Mouse (Mus musculus) olfactory bulb, adult 2 months (tissue): ENCODE data around the gene Syt1. TPM values are rescaled to one million over a fixed set of nuclear protein-coding genes. Genes with fewer than 3 reads are reported as not detected.

ENCODE experiments used
- H3K27ac ChIP-seq: fragments of 200-500 bp; 2 replicates; pipeline ENCODE4 v1.5.1; 2012; ENCODE audit warnings: low read depth, low read length; ENCODE audit not compliant: insufficient read depth
- H3K4me1 ChIP-seq: fragments of 200-500 bp; 2 replicates; pipeline ENCODE4 v1.6.1; 2012; ENCODE audit warnings: low read length; ENCODE audit not compliant: control insufficient read depth, insufficient read depth
- H3K4me3 ChIP-seq: fragments of 200-500 bp; 2 replicates; pipeline ENCODE4 v1.5.1; 2012; ENCODE audit warnings: mild to moderate bottlenecking, low read depth, low read length, moderate library complexity; ENCODE audit not compliant: insufficient read depth
- CTCF ChIP-seq: fragments of 200-500 bp; IDR thresholded peaks from 2 replicates; pipeline ENCODE4 v1.5.1; 2012; ENCODE audit warnings: low read depth, mild to moderate bottlenecking, low read length, moderate library complexity; ENCODE audit not compliant: insufficient read depth
- POLR2A ChIP-seq: fragments of 200-500 bp; IDR thresholded peaks from 2 replicates; pipeline ENCODE4 v1.6.1; 2012; ENCODE audit warnings: mild to moderate bottlenecking, low read depth, low read length, moderate library complexity; ENCODE audit not compliant: insufficient read depth
- WGBS: fragments of 180-500 bp; shearing (Covaris S2); methylation state at CpG from one replicate; pipeline ENCODE4 v1.1.7; 2018; 5-methylcytosine and 5-hydroxymethylcytosine counted together
- polyA plus RNA-seq: library from polyadenylated mRNA; stranded (reverse); fragments of >200 nt; gene quantifications from 2 replicates; pipeline ENCODE4 v1.2.4, GENCODE M21; 2012; ENCODE audit warnings: low replicate concordance; ENCODE audit not compliant: missing spikeins, insufficient read depth, insufficient read length

Syt1 gene
- polyA plus RNA-seq, 1 experiment = 384 TPM

DNA sequence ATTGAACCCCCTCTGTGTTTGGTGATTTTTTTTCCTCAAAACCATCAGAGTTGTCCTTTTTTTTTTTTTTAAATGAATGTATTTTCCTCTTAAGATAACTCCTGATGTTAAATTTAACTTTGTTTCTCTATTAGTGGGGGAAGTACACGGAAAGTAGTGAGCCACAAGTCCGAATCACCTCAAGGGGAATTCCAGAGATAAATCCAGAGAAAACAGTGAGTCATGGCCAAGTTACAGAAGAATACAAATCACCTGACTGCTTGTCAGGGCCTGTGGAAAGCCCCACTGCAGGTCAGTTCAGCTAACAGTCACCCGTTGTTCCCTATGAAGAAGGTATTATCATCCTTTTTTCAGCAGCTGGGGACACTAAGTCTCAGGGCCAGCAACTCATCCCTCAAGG lies 472.2 kb downstream of the Syt1 start:
- Histone ChIP-seq H3K4me3 (no peak overlapping the region), H3K4me1 (no peaks in the 10 kb centered on the region), H3K27ac (no peak overlapping the region)
- TF ChIP-seq CTCF (no peak), POLR2A (no peak)
- 56% methylated on average over 3 of the region's 3 CpGs for WGBS

DNA sequence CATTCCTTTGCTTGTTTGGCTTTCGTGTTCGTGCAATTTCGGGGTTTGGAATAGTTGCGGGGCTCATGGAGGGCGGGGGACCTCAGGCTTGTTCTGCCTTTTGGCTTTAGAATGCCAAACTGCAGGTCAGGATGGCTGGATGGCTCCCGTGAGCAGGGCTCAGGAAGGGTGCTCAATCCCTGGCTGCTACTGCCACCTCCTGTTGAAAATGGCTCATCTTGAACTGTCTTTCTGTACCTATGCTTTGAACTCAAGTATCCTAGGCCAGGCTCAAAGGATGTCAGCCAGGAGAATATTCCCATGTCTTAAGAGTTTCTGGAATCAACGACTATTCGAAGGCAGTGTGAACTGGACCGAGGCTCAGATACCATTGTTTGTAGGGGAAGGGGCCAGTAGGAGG lies 473.1 kb downstream of the Syt1 start:
- WGBS = 77% methylated on average over 9 of the region's 9 CpGs
- H3K27ac ChIP-seq = no peak overlapping the region
- no peaks in the 10 kb centered on the region for H3K4me1 ChIP-seq
- H3K4me3 ChIP-seq = no peak overlapping the region
- TF ChIP-seq CTCF = no peak
- no peak for TF ChIP-seq POLR2A

DNA sequence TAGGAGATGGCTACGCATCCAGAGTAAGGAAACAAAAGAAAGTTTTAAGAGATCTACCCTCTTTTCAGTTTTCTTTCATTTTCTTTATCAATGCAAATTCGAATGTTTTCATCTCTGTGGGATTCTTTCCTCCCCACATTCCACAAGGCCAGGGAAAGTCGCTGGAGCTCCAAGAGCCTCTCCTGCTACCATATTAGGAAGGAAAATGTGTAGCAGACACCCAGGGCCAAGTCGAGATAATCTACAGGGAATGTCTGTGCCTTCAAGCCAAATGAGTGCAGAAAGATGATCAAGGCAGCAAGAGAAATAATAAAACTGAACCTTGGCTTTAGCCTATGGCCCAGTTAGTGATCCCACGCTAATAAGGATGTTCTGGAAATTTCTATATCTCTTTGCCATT lies 474.9 kb downstream of the Syt1 start:
- H3K4me1 ChIP-seq = no peaks in the 10 kb centered on the region
- no peak overlapping the region for H3K4me3 ChIP-seq
- TF ChIP-seq POLR2A (no peak), CTCF (no peak)
- no peak overlapping the region for H3K27ac ChIP-seq
- 61% methylated on average over 5 of the region's 5 CpGs for WGBS

DNA sequence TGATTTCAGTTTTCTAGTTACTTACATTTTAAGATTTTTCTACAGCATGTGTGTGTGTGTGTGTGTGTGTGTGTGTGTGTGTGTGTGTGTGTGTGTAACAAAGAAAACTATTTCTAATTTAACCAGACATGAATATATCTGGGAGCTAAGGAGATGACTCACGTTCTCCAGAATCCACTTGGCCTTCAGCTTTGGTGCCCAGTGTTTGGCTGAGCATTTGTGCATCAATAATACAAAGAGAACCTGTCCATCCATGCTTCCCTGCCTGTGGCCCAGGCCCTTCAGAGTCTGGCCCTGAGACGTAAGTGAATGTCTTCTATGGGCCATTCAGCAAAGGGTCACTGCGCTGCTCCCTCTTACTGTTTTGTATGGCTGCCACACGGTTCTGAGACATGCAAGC lies 476.7 kb downstream of the Syt1 start:
- H3K4me3 ChIP-seq = no peak overlapping the region
- H3K27ac ChIP-seq = no peak overlapping the region
- 76% methylated on average over 4 of the region's 4 CpGs for WGBS
- 0 out of 2 replicates have a peak, but pooled peaks cover 2% of the 10 kb centered on the region for H3K4me1 ChIP-seq
- TF ChIP-seq POLR2A (no peak), CTCF (no peak)

DNA sequence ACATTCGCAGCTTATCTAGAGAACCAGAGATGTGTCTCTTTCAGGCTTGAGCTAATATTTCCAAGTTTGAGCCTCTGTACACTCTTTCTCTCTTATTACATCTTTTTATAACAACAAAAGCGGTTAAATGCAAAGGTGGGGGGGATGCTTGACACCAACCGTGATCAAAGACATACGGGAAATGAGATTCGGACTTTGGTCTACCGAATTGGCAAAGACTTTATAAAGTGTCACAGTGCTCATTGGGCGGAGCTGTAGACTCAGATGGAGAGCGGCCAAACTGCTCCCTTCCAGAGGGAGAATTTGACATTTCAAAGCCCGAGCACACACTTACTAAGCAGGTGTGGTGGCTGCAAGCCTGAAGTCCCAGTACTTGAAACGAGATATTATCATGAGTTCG lies 477.9 kb downstream of the Syt1 start:
- no peak overlapping the region for H3K4me3 ChIP-seq
- peaks cover 8% of the 10 kb centered on the region; the same call in 1 of the 2 replicates for H3K4me1 ChIP-seq
- no peak for TF ChIP-seq POLR2A
- TF ChIP-seq CTCF = no peak
- no peak overlapping the region for H3K27ac ChIP-seq
- 80% methylated on average over 11 of the region's 11 CpGs for WGBS

DNA sequence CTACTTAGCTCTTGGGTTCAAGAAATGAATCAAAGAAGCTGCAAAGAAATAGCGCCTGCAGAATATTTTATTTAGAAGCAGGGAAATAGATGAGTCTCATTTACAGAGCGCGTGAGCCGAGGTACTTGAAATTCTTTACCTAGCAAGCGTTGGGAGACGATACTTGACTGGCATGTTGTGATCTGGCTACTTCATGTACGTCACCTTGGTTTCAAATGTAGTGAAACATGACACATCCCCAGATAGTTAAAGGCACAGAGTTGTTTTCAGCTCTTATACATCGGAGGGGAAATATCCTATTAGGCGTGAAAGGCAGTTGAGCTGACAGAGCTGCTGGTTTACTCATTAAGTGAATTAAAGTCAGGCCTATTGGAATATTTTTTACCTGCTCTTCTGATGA lies 478.5 kb downstream of the Syt1 start:
- peaks cover 8% of the 10 kb centered on the region; the same call in 1 of the 2 replicates for H3K4me1 ChIP-seq
- no peak overlapping the region for H3K27ac ChIP-seq
- no peak overlapping the region for H3K4me3 ChIP-seq
- TF ChIP-seq POLR2A (no peak), CTCF (no peak)
- 89% methylated on average over 9 of the region's 9 CpGs for WGBS

DNA sequence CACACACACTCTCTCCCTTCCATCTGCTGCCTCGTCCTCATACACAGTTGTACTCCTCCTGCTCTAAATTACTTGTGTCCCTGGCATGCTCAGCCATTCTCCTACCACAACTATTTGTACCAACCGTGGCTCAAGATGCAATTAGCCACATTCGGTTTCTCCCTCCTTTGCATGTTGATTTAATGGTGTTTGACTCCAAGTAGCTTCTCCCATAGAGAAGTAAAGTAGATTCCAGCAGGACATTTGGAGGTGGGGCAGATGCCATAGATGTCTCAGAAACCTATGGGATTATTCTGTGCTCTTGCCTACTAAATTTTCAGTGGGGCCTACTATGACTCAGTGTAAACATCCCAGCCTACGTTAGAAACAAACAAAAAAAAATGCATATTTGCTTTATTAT lies 479.1 kb downstream of the Syt1 start:
- WGBS = 36% methylated on average over 4 of the region's 4 CpGs
- H3K4me1 ChIP-seq = peaks cover 8% of the 10 kb centered on the region; the same call in 1 of the 2 replicates
- H3K27ac ChIP-seq = no peak overlapping the region
- TF ChIP-seq POLR2A (no peak), CTCF (no peak)
- H3K4me3 ChIP-seq = no peak overlapping the region

DNA sequence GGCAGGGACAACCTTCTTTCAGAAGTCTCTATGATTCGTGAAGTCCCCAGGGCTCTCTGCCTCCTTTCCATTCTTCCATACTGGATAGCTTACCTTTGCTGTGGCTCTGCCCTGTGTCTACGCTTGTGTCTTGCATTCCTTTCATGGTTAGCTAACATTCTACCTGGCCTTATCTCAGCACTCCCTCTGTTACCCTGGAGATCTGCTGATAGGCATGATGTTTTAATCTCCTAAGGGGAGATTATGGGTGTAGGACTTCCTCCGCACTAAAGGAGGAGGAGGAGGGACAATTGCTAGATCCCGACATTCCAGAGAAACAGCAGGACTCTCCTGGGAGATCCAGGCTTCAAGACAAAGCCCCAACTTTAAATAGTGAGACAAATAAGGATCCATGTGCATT lies 479.7 kb downstream of the Syt1 start:
- Histone ChIP-seq H3K4me3 (no peak overlapping the region), H3K27ac (no peak overlapping the region), H3K4me1 (peaks cover 8% of the 10 kb centered on the region; the same call in 1 of the 2 replicates)
- TF ChIP-seq CTCF (no peak), POLR2A (no peak)
- WGBS = 56% methylated on average over 4 of the region's 4 CpGs

DNA sequence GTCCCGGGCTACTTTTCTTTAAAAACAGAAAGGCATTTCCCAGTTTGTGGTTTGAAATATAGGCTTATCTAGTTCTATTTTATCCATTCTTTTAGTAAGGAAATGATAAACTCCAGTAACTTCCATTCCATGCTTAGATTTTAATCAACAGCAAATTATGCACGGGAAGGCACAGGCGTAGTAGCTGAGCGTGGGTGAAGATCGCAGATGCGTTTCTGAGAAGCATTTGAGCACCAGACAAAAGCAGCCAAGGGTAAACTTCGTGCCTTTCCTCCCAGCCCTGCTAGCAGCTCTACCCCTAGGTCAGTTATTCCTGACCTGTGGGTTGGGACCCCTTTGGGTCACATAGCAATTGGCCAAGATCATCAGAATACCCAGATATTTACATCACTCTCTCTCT lies 482.4 kb downstream of the Syt1 start:
- Histone ChIP-seq H3K4me1 (peaks cover 10% of the 10 kb centered on the region; the same call in 1 of the 2 replicates), H3K4me3 (no peak overlapping the region), H3K27ac (no peak overlapping the region)
- TF ChIP-seq POLR2A (no peak), CTCF (no peak)
- WGBS = 65% methylated on average over 7 of the region's 7 CpGs

DNA sequence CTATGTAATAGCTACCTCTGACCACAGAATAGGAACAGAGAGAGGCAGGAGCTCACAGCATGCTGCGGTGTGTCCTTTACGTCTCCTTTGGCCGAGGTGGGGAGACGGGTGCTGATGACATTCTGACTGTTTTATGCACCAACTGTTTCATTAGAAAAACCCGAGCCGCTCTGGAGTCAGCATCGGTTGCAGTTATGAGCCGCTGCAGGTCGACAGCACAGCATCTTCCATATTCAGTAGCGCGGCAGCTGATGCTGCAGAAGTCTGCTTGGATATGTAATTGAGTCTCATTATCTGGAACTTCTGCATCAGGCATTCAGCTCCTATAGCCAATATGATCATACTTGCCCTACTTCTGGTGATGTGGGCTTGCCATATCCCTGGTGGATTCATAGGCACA lies 485.3 kb downstream of the Syt1 start:
- Histone ChIP-seq H3K4me1 (peaks cover 13% of the 10 kb centered on the region; the same call in 1 of the 2 replicates), H3K27ac (no peak overlapping the region), H3K4me3 (no peak overlapping the region)
- TF ChIP-seq POLR2A (no peak), CTCF (no peak)
- 88% methylated on average over 11 of the region's 11 CpGs for WGBS
